Mouse (Mus musculus) CH12.LX (cell line): ENCODE data around the gene Echdc3. TPM values are rescaled to one million over a fixed set of nuclear protein-coding genes. Genes with fewer than 3 reads are reported as not detected.

Experiments
- DNase-seq: peaks from one replicate; pipeline ENCODE4 v3.0.0-alpha.2; 2013; ENCODE audit errors: extremely low read depth
- H3K27ac ChIP-seq: 2 replicates; pipeline ENCODE4 v1.5.1; 2012; ENCODE audit warnings: low read depth, mild to moderate bottlenecking, control low read depth, moderate library complexity; ENCODE audit not compliant: insufficient read depth
- H3K27me3 ChIP-seq: replicated peaks from 2 replicates; pipeline ENCODE3; 2012; ENCODE audit warnings: inconsistent platforms
- H3K36me3 ChIP-seq, 2 experiments: replicated peaks in 1 of 2; 2 replicates each; pipeline versions ENCODE3 to v1.6.1; 2012; ENCODE audit warnings: inconsistent platforms in 1 of 2, low read length in 1 of 2, mild to moderate bottlenecking in 1 of 2, mixed read lengths in 1 of 2, moderate library complexity in 1 of 2; ENCODE audit not compliant: control insufficient read depth in 1 of 2, insufficient read depth in 1 of 2
- H3K4me1 ChIP-seq, 2 experiments: 2 replicates each; pipeline ENCODE4 v1.6.1; 2012; ENCODE audit warnings: inconsistent platforms in 1 of 2, moderate library complexity in 1 of 2; ENCODE audit not compliant: insufficient read depth in 2 of 2, control insufficient read depth in 1 of 2
- H3K4me2 ChIP-seq: 2 replicates; pipeline ENCODE4 v1.6.1; 2012; ENCODE audit warnings: low read depth, mild to moderate bottlenecking, control low read depth; ENCODE audit not compliant: poor library complexity, insufficient read depth, severe bottlenecking
- H3K4me3 ChIP-seq, 3 experiments: fragments of 150-350 bp in 1 of 3; sonication (generic) in 1 of 3; replicated peaks in 1 of 3; 2 replicates each; pipeline versions ENCODE3 to v1.5.1; 2011 to 2012; ENCODE audit warnings: low read depth in 2 of 3, low read length in 2 of 3, mild to moderate bottlenecking in 2 of 3, moderate library complexity in 2 of 3, control low read depth in 1 of 3, improper control_type of control experiment in 1 of 3, inconsistent platforms in 1 of 3, mixed read lengths in 1 of 3; ENCODE audit not compliant: poor library complexity in 1 of 3
- H3K79me2 ChIP-seq: replicated peaks from 2 replicates; pipeline ENCODE4 v1.6.1; 2012; ENCODE audit warnings: mild to moderate bottlenecking, moderate library complexity; ENCODE audit not compliant: control insufficient read depth, poor library complexity, insufficient read depth, severe bottlenecking; ENCODE audit errors: extremely low read depth
- H3K9ac ChIP-seq: 2 replicates; pipeline ENCODE4 v1.6.1; 2012; ENCODE audit warnings: low read depth, mild to moderate bottlenecking, control low read depth, moderate library complexity; ENCODE audit not compliant: insufficient read depth
- H3K9me3 ChIP-seq: replicated peaks from 2 replicates; pipeline ENCODE3; 2012; ENCODE audit warnings: low read length, inconsistent platforms, mixed read lengths
- CHD1 ChIP-seq: IDR thresholded peaks from 2 replicates; pipeline ENCODE4 v1.6.1; 2012; ENCODE audit warnings: low read depth, low read length, improper control_type of control experiment, inconsistent platforms
- CTCF ChIP-seq, 2 experiments: IDR thresholded peaks in 1 of 2; conservative IDR thresholded peaks in 1 of 2; 2 replicates each; pipeline ENCODE4 v1.5.1; 2011 to 2012; ENCODE audit warnings: low read depth in 2 of 2, low read length in 2 of 2, improper control_type of control experiment in 1 of 2, inconsistent platforms in 1 of 2, mild to moderate bottlenecking in 1 of 2, moderate library complexity in 1 of 2
- E2F4 ChIP-seq: IDR thresholded peaks from 2 replicates; pipeline ENCODE4 v1.6.1; 2011; ENCODE audit warnings: low read depth, low read length, improper control_type of control experiment; ENCODE audit not compliant: insufficient replicate concordance
- ETS1 ChIP-seq: conservative IDR thresholded peaks from 2 replicates; pipeline ENCODE4 v1.6.1; 2012; ENCODE audit warnings: low read depth, mild to moderate bottlenecking, inconsistent platforms, low read length, improper control_type of control experiment, moderate library complexity
- GABPA ChIP-seq: IDR thresholded peaks from 2 replicates; pipeline ENCODE4 v1.6.1; 2012; ENCODE audit warnings: low read depth, low read length, improper control_type of control experiment, inconsistent platforms; ENCODE audit not compliant: insufficient replicate concordance
- JUN ChIP-seq: IDR thresholded peaks from 2 replicates; pipeline ENCODE4 v1.6.1; 2011; ENCODE audit warnings: low read depth, mild to moderate bottlenecking, low read length, improper control_type of control experiment, moderate library complexity; ENCODE audit not compliant: insufficient read depth
- MAFK ChIP-seq: IDR thresholded peaks from 2 replicates; pipeline ENCODE4 v1.6.1; 2011; ENCODE audit warnings: low read length, improper control_type of control experiment; ENCODE audit not compliant: insufficient replicate concordance
- MAX ChIP-seq: IDR thresholded peaks from 2 replicates; pipeline ENCODE4 v1.6.1; 2011; ENCODE audit warnings: low read length, improper control_type of control experiment
- MAZ ChIP-seq: IDR thresholded peaks from 2 replicates; pipeline ENCODE4 v1.6.1; 2012; ENCODE audit warnings: low read depth, mild to moderate bottlenecking, inconsistent platforms, low read length, improper control_type of control experiment, moderate library complexity
- MEF2A ChIP-seq: IDR thresholded peaks from 2 replicates; pipeline ENCODE4 v1.6.1; 2014; ENCODE audit warnings: low read depth, mild to moderate bottlenecking, inconsistent platforms, low read length, improper control_type of control experiment, borderline replicate concordance
- MXI1 ChIP-seq: IDR thresholded peaks from 2 replicates; pipeline ENCODE4 v1.6.1; 2011; ENCODE audit warnings: mild to moderate bottlenecking, low read depth, low read length, improper control_type of control experiment
- MYC ChIP-seq: IDR thresholded peaks from 2 replicates; pipeline ENCODE4 v1.6.1; 2011; ENCODE audit warnings: low read depth, mild to moderate bottlenecking, improper control_type of control experiment, low read length
- RAD21 ChIP-seq: IDR thresholded peaks from 2 replicates; pipeline ENCODE4 v1.6.1; 2011; ENCODE audit warnings: low read depth, mild to moderate bottlenecking, low read length, improper control_type of control experiment, moderate library complexity
- RCOR1 ChIP-seq: conservative IDR thresholded peaks from 2 replicates; pipeline ENCODE4 v1.6.1; 2012; ENCODE audit warnings: low read depth, mild to moderate bottlenecking, inconsistent platforms, low read length, improper control_type of control experiment
- SIN3A ChIP-seq: IDR thresholded peaks from 2 replicates; pipeline ENCODE4 v1.6.1; 2012; ENCODE audit warnings: low read length, improper control_type of control experiment, inconsistent platforms
- SMC3 ChIP-seq: IDR thresholded peaks from 2 replicates; pipeline ENCODE4 v1.6.1; 2011; ENCODE audit warnings: low read depth, low read length, improper control_type of control experiment
- TCF12 ChIP-seq: IDR thresholded peaks from 2 replicates; pipeline ENCODE4 v1.6.1; 2014; ENCODE audit warnings: low read depth, mild to moderate bottlenecking, inconsistent platforms, low read length, improper control_type of control experiment
- ZC3H11A ChIP-seq: IDR thresholded peaks from 2 replicates; pipeline ENCODE4 v1.6.1; 2012; ENCODE audit warnings: low read depth, mild to moderate bottlenecking, inconsistent platforms, low read length, improper control_type of control experiment
- ZNF384 ChIP-seq: IDR thresholded peaks from 2 replicates; pipeline ENCODE4 v1.6.1; 2012; ENCODE audit warnings: low read depth, low read length, improper control_type of control experiment, inconsistent platforms
- dilution Hi-C: fragments of 300-500 bp; cut with MboI; formaldehyde crosslinking; loops from 2 replicates; pipeline ENCODE4 v1.14.3; 2020; ENCODE audit warnings: low sequenced_read_pairs; ENCODE audit not compliant: extremely low pct_unique_long_range_greater_than_20kb, extremely low pct_ligation_motif_present
- in situ Hi-C: fragments of 300-500 bp; cut with MboI; formaldehyde crosslinking; loops from 3 replicates; pipeline ENCODE4 v1.14.3; 2019; ENCODE audit warnings: low sequenced_read_pairs, low pct_ligation_motif_present, low pct_unique_long_range_greater_than_20kb, mixed read lengths
- polyA plus RNA-seq: library from polyadenylated mRNA; unstranded; fragments of >175 nt; gene quantifications from 2 replicates; pipeline ENCODE4 v1.2.1, GENCODE M21; 2012; ENCODE audit warnings: low read depth; ENCODE audit not compliant: insufficient read length
- total RNA-seq, 2 experiments: library from RNA; depleted of rRNA; stranded (reverse); fragments of 300-350 nt in 1 of 2; fragments of >200 nt in 1 of 2; gene quantifications; 2 replicates each; pipeline ENCODE4 v1.2.3; 2012 to 2014

The Echdc3 gene
- total and polyA plus RNA-seq, 3 experiments, result 9.2 to 17.4 (median 10.6) TPM

- Histone ChIP-seq H3K27ac (no peak overlapping the region), H3K4me1 (peaks cover 3 to 37% of the 10 kb centered on the region in 2 experiments; a peak in 3 of 4 replicates), H3K9me3 (peaks cover 3% of the 10 kb centered on the region), H3K36me3 (peaks cover 0 to 5% of the 10 kb centered on the region in 2 experiments), H3K9ac (no peak overlapping the region), H3K27me3 (no peaks in the 10 kb centered on the region), H3K4me3 (no peak overlapping the region), H3K79me2 (no peaks in the 10 kb centered on the region), H3K4me2 (no peak overlapping the region)
- in situ Hi-C loops (no loop called here), dilution Hi-C loops (no loop called here)
- no peak for TF ChIP-seq E2F4
- no peak for DNase-seq
These were observed 25.4 kb downstream of the Echdc3 start for GRCm38 (mm10) chr2:6187418-6187817.

DNA sequence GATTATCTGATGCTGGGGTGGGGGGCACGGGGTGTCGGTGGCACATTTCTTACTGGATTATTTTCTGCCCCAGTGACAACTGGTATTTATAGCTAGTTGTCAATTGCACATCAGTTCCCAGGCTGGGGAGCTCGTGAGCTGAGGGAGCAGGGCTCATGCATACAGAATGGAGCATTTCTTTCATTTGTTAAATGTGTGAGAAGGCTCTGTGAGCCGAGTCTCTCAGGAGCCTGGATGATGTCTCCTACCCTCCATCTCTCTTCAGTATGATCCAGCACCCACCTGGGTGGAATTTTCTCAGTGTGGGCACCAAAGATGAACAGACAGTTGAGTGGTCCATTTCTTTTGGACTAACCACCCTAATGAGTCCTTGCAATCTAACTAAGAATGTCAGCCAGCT is 25.9 kb downstream of the Echdc3 start:
- H3K4me1 ChIP-seq, result peaks cover 3 to 37% of the 10 kb centered on the region in 2 experiments; a peak in 3 of 4 replicates
- no peak overlapping the region for H3K4me3 ChIP-seq
- in situ Hi-C loops (no loop called here), dilution Hi-C loops (no loop called here)
- no peak overlapping the region for H3K9ac ChIP-seq
- no peaks in the 10 kb centered on the region for H3K79me2 ChIP-seq
- peaks cover 0 to 1% of the 10 kb centered on the region in 2 experiments for H3K36me3 ChIP-seq
- DNase-seq, result no peak
- H3K9me3 ChIP-seq, result peaks cover 3% of the 10 kb centered on the region
- no peaks in the 10 kb centered on the region for H3K27me3 ChIP-seq
- TF ChIP-seq CTCF (conservative IDR thresholded peaks at IDR 0.05 in 1 of 2, IDR thresholded peaks at IDR 0.05 in 1 of 2; ENCODE audit: low read depth in 2 of 2, low read length in 2 of 2), result no peak
- TF ChIP-seq SIN3A, result no peak
- no peak for TF ChIP-seq ZNF384
- no peak for TF ChIP-seq MAZ
- TF ChIP-seq RCOR1, result no peak
- no peak for TF ChIP-seq MXI1
- no peak for TF ChIP-seq SMC3
- TF ChIP-seq TCF12, result no peak
- no peak for TF ChIP-seq MYC
- TF ChIP-seq GABPA, result no peak
- no peak for TF ChIP-seq JUN
- TF ChIP-seq MEF2A, result no peak
- no peak for TF ChIP-seq MAX
- TF ChIP-seq CHD1, result no peak
- TF ChIP-seq ETS1, result no peak
- no peak for TF ChIP-seq ZC3H11A
- TF ChIP-seq MAFK, result no peak
- TF ChIP-seq RAD21, result no peak
- no peak overlapping the region for H3K27ac ChIP-seq
- no peak overlapping the region for H3K4me2 ChIP-seq
